Mouse (Mus musculus): ENCODE data around the gene Ubqln1.

DNA sequence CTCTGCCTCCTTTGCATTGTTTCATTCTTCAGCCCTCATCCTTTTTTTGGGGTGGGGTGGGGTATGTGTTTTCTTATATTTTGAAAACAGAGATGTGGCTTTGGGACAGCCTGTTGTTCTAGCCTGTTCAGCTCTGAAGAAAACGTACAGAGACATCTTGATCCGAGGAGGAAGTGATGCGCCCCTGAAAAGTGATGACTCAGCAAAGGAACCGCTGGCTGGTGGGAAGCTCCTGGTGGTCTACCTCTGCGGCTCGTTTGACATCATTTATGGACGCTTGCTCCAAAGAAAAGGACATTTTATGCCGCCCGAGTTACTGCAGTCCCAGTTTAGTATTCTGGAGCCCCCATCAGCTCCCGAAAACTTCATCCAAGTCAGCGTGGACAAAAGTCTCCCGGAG lies 52.1 kb downstream of the Ubqln1 start:
- TF ChIP-seq CTCF (IDR thresholded peaks at IDR 0.05; ENCODE audit: extremely low read depth, insufficient read length, insufficient replicate concordance, low read depth, low read length) (no peak), POLR2A (IDR thresholded peaks at IDR 0.05; ENCODE audit: low read depth, low read length) (no peak)
